Mouse (Mus musculus) hindbrain, embryonic 11.5 days (tissue): ENCODE results near the gene Olfr1022. TPM values are rescaled to one million over a fixed set of nuclear protein-coding genes. Genes with fewer than 3 reads are reported as not detected.

Source experiments
- ATAC-seq: fragments of 200-750 bp; cut with Nextera tagmentation; 2 replicates; pipeline ENCODE4 v1.8.0; 2017; ENCODE audit warnings: mild to moderate bottlenecking, moderate TSS enrichment, moderate library complexity; ENCODE audit not compliant: low FRiP score
- DNase-seq: peaks from one replicate; pipeline ENCODE4 v3.0.0-alpha.2; 2015; ENCODE audit warnings: low spot score
- H3K27ac ChIP-seq: fragments of 300-500 bp; sonication (generic); 2 replicates; pipeline ENCODE4 v1.5.1; 2014; ENCODE audit warnings: mild to moderate bottlenecking, low read depth, low read length
- H3K27me3 ChIP-seq: fragments of 300-500 bp; sonication (generic); 2 replicates; pipeline ENCODE4 v1.6.1; 2014; ENCODE audit warnings: mild to moderate bottlenecking, low read length, moderate library complexity, mixed read lengths; ENCODE audit not compliant: control insufficient read depth, insufficient read depth
- H3K36me3 ChIP-seq: fragments of 300-500 bp; sonication (generic); 2 replicates; pipeline ENCODE4 v1.6.1; 2014; ENCODE audit warnings: mild to moderate bottlenecking, low read length, moderate library complexity, mixed read lengths; ENCODE audit not compliant: control insufficient read depth, insufficient read depth
- H3K4me1 ChIP-seq: fragments of 300-500 bp; sonication (generic); replicated peaks from 2 replicates; pipeline ENCODE4 v1.6.1; 2014; ENCODE audit warnings: low read length, mixed read lengths; ENCODE audit not compliant: control insufficient read depth, insufficient read depth
- H3K4me2 ChIP-seq: fragments of 300-500 bp; sonication (generic); replicated peaks from 2 replicates; pipeline ENCODE4 v1.6.1; 2014; ENCODE audit warnings: mild to moderate bottlenecking, low read depth, low read length
- H3K4me3 ChIP-seq: fragments of 300-500 bp; sonication (generic); 2 replicates; pipeline ENCODE4 v1.5.1; 2014; ENCODE audit warnings: low read depth, low read length
- H3K9ac ChIP-seq: fragments of 300-500 bp; sonication (generic); 2 replicates; pipeline ENCODE4 v1.6.1; 2014; ENCODE audit warnings: low read depth, low read length
- H3K9me3 ChIP-seq: fragments of 300-500 bp; sonication (generic); 2 replicates; pipeline ENCODE4 v1.6.1; 2016; ENCODE audit warnings: low read length; ENCODE audit not compliant: control insufficient read depth
- WGBS: fragments of 180-500 bp; shearing (Covaris S2); extraction: QIAGEN DNeasy Blood & Tissue Kit; methylation state at CpG from one replicate; pipeline ENCODE4 v1.1.7; 2014; 5-methylcytosine and 5-hydroxymethylcytosine counted together
- polyA plus RNA-seq: library from polyadenylated mRNA; unstranded; fragments of >200 nt; fragmentation: Nextera tagmentation; extraction: Ambion mirVana; gene quantifications from 2 replicates; pipeline ENCODE4 v1.2.1, GENCODE M21; 2014

The Olfr1022 gene
- polyA plus RNA-seq = not detected in 2 replicates

GRCm38 (mm10) chr2:85868294-85868693, at the start of gene Olfr1022:
TSS of gene Olfr1022 (plus strand) at chr2:85868594.
- Histone ChIP-seq H3K27me3 (no peaks in the 10 kb centered on the region), H3K4me3 (no peak within 1 kb of the TSS), H3K27ac (no peak within 1 kb of the TSS), H3K9ac (no peak within 1 kb of the TSS), H3K4me2 (no peak within 1 kb of the TSS), H3K9me3 (no peaks in the 10 kb centered on the region), H3K36me3 (no peaks in the 10 kb centered on the region), H3K4me1 (no peaks in the 10 kb centered on the region)
- ATAC-seq (no peak), DNase-seq (no peak)
- WGBS = 48% methylated on average over 2 of the region's 2 CpGs

DNA sequence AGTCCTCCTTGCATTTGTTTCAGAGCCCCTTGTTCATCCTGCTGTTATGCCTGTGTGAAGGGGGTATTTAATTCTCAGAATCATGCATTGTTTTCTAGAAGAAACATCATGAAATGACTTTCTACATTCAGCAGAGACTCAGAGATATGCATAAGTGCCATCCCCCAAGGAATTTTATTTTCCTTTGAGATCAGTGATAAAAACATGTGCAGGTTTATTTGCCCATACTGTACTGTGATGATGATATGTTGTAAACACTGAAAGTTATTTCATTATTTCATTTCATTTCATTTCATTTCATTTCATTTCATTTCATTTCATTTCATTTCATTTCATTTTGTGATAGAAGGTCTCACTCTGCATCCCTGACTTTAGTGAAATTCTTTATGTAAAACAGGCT, 23.0 kb upstream of the Olfr1022 start, which contains the start of gene Olfr1019:
Olfr1019 (minus strand) TSS at position 101 of the 400 bp plus-strand sequence.
- H3K9me3 ChIP-seq = no peaks in the 10 kb centered on the region
- no peaks in the 10 kb centered on the region for H3K4me1 ChIP-seq
- H3K4me3 ChIP-seq = no peak within 1 kb of the TSS
- H3K9ac ChIP-seq = no peak within 1 kb of the TSS
- H3K4me2 ChIP-seq = no peak within 1 kb of the TSS
- no peaks in the 10 kb centered on the region for H3K36me3 ChIP-seq
- ATAC-seq (no peak), DNase-seq (no peak)
- H3K27me3 ChIP-seq = no peaks in the 10 kb centered on the region
- no peak within 1 kb of the TSS for H3K27ac ChIP-seq

DNA sequence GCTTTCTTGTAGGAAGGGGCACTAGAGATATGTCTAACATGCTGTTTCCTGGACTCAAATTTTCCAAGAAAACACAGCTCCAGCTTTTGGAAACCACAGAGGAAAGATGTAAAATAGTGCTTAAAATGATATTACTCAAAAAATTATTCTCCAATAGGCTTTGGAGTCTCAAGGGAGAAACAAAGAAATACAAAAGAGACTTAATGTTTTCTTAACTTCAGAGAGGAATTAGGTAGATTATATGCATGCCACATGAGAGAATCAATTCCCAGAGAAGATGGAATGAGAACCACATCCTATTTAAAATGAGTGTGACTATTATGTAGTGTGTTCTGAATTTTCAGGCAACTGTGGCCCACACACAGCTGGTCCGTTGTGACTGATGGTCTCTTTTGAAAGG, 21.7 kb upstream of the Olfr1022 start, which contains the start of gene Olfr1020:
Olfr1020 (plus strand) TSS at position 301 of the 400 bp plus-strand sequence.
- no peak within 1 kb of the TSS for H3K4me3 ChIP-seq
- 85% methylated on average over 1 of the region's 1 CpGs for WGBS
- no peak within 1 kb of the TSS for H3K4me2 ChIP-seq
- H3K27ac ChIP-seq = no peak within 1 kb of the TSS
- DNase-seq (no peak), ATAC-seq (no peak)
- no peaks in the 10 kb centered on the region for H3K27me3 ChIP-seq
- H3K4me1 ChIP-seq = no peaks in the 10 kb centered on the region
- no peaks in the 10 kb centered on the region for H3K9me3 ChIP-seq
- no peak within 1 kb of the TSS for H3K9ac ChIP-seq
- H3K36me3 ChIP-seq = no peaks in the 10 kb centered on the region

GRCm38 (mm10) chr2:85885340-85885739, 16.9 kb downstream of the Olfr1022 start, which contains the start of gene Olfr1023:
TSS of gene Olfr1023 (plus strand) at chr2:85885640.
- WGBS = 83% methylated on average over 2 of the region's 2 CpGs
- Histone ChIP-seq H3K4me2 (no peak within 1 kb of the TSS), H3K27me3 (no peaks in the 10 kb centered on the region), H3K4me1 (no peaks in the 10 kb centered on the region), H3K36me3 (no peaks in the 10 kb centered on the region), H3K9ac (no peak within 1 kb of the TSS), H3K4me3 (no peak within 1 kb of the TSS), H3K9me3 (no peaks in the 10 kb centered on the region), H3K27ac (no peak within 1 kb of the TSS)
- DNase-seq (no peak), ATAC-seq (no peak)

- H3K9me3 ChIP-seq = no peaks in the 10 kb centered on the region
- ATAC-seq (no peak), DNase-seq (no peak)
- no peaks in the 10 kb centered on the region for H3K36me3 ChIP-seq
- no peaks in the 10 kb centered on the region for H3K4me1 ChIP-seq
- H3K4me3 ChIP-seq = no peak within 1 kb of the TSS
- H3K27me3 ChIP-seq = no peaks in the 10 kb centered on the region
- H3K9ac ChIP-seq = no peak within 1 kb of the TSS
- H3K27ac ChIP-seq = no peak within 1 kb of the TSS
- no peak within 1 kb of the TSS for H3K4me2 ChIP-seq
- WGBS = 90% methylated on average over 3 of the region's 3 CpGs
Measured at GRCm38 (mm10) chr2:85904952-85905351, 36.6 kb downstream of the Olfr1022 start, which contains the start of gene Olfr1024. TSS of gene Olfr1024 (minus strand) at chr2:85905052.

GRCm38 (mm10) chr2:85913197-85913596, 44.8 kb downstream of the Olfr1022 start:
- DNase-seq (no peak), ATAC-seq (no peak)
- H3K9ac ChIP-seq = no peak overlapping the region
- H3K27ac ChIP-seq = no peak overlapping the region
- H3K4me3 ChIP-seq = no peak overlapping the region
- H3K4me1 ChIP-seq = no peaks in the 10 kb centered on the region
- H3K27me3 ChIP-seq = no peaks in the 10 kb centered on the region
- H3K36me3 ChIP-seq = no peaks in the 10 kb centered on the region
- H3K4me2 ChIP-seq = no peak overlapping the region
- H3K9me3 ChIP-seq = no peaks in the 10 kb centered on the region

GRCm38 (mm10) chr2:85914893-85915292, 46.5 kb downstream of the Olfr1022 start, which contains the start of gene Olfr1025-ps1:
TSS of gene Olfr1025-ps1 (plus strand) at chr2:85915193.
- 61% methylated on average over 1 of the region's 1 CpGs for WGBS
- Histone ChIP-seq H3K4me1 (no peaks in the 10 kb centered on the region), H3K4me3 (no peak within 1 kb of the TSS), H3K9me3 (no peaks in the 10 kb centered on the region), H3K36me3 (no peaks in the 10 kb centered on the region), H3K4me2 (no peak within 1 kb of the TSS), H3K9ac (no peak within 1 kb of the TSS), H3K27me3 (no peaks in the 10 kb centered on the region), H3K27ac (no peak within 1 kb of the TSS)
- ATAC-seq (no peak), DNase-seq (no peak)

Other genes with a start within 250 kb of the Olfr1022 start
- not detected in 2 replicates for gene Olfr1002, start 217.9 kb upstream of the Olfr1022 start, polyA plus RNA-seq
- gene Olfr154, start 204.1 kb upstream of the Olfr1022 start, polyA plus RNA-seq = not detected in 2 replicates
- not detected in 2 replicates for gene Olfr1006, start 189.8 kb upstream of the Olfr1022 start, polyA plus RNA-seq
- gene Olfr1008, start 179.2 kb upstream of the Olfr1022 start, polyA plus RNA-seq = not detected in 2 replicates
- gene Olfr1009, start 153.2 kb upstream of the Olfr1022 start, polyA plus RNA-seq = not detected in 2 replicates
- not detected in 2 replicates for gene Olfr1012, start 105.8 kb upstream of the Olfr1022 start, polyA plus RNA-seq
- not detected in 2 replicates for gene Olfr1013, start 101.5 kb upstream of the Olfr1022 start, polyA plus RNA-seq
- not detected in 2 replicates for gene Olfr1014, start 95.9 kb upstream of the Olfr1022 start, polyA plus RNA-seq
- not detected in 2 replicates for gene Olfr1015, start 86.6 kb upstream of the Olfr1022 start, polyA plus RNA-seq
- not detected in 2 replicates for gene Olfr1016, start 66.0 kb upstream of the Olfr1022 start, polyA plus RNA-seq
- not detected in 2 replicates for gene Olfr1018, start 50.1 kb upstream of the Olfr1022 start, polyA plus RNA-seq
- gene Olfr1019, start 23.1 kb upstream of the Olfr1022 start, polyA plus RNA-seq = not detected in 2 replicates
- not detected in 2 replicates for gene Olfr1020, start 21.6 kb upstream of the Olfr1022 start, polyA plus RNA-seq
- gene Olfr1023, start 17.0 kb downstream of the Olfr1022 start, polyA plus RNA-seq = not detected in 2 replicates
- gene Olfr1024, start 36.5 kb downstream of the Olfr1022 start, polyA plus RNA-seq = not detected in 2 replicates
- gene Olfr1025-ps1, start 46.6 kb downstream of the Olfr1022 start, polyA plus RNA-seq = not detected in 2 replicates
- gene Olfr1026, start 53.0 kb downstream of the Olfr1022 start, polyA plus RNA-seq = not detected in 2 replicates
- not detected in 2 replicates for gene Olfr1028, start 81.8 kb downstream of the Olfr1022 start, polyA plus RNA-seq
- gene Olfr1029, start 105.3 kb downstream of the Olfr1022 start, polyA plus RNA-seq = not detected in 2 replicates
- gene Olfr1030, start 110.7 kb downstream of the Olfr1022 start, polyA plus RNA-seq = not detected in 2 replicates
- not detected in 2 replicates for gene Olfr1031, start 121.7 kb downstream of the Olfr1022 start, polyA plus RNA-seq
- gene Olfr1032, start 136.9 kb downstream of the Olfr1022 start, polyA plus RNA-seq = not detected in 2 replicates
- gene Olfr1033, start 152.0 kb downstream of the Olfr1022 start, polyA plus RNA-seq = not detected in 2 replicates
- not detected in 2 replicates for gene Olfr1034, start 177.3 kb downstream of the Olfr1022 start, polyA plus RNA-seq
- not detected in 2 replicates for gene Olfr1036, start 205.4 kb downstream of the Olfr1022 start, polyA plus RNA-seq
- not detected in 2 replicates for gene Olfr1037, start 218.8 kb downstream of the Olfr1022 start, polyA plus RNA-seq